Mouse (Mus musculus): ENCODE data around the gene Olfr314. TPM values are rescaled to one million over a fixed set of nuclear protein-coding genes. Genes with fewer than 3 reads are reported as not detected.

Olfr314 gene
- polyA plus RNA-seq, 1 experiment = not detected

- no peaks in the 10 kb centered on the region for H3K36me3 ChIP-seq (ENCODE audit: control insufficient read depth, insufficient read depth, low read length)
- H3K27ac ChIP-seq (ENCODE audit: insufficient read depth, low read length) = no peak overlapping the region
- no peak overlapping the region for H3K4me3 ChIP-seq (ENCODE audit: extremely low read depth, insufficient read depth, insufficient read length)
- H3K27me3 ChIP-seq (ENCODE audit: control insufficient read depth, insufficient read depth, low read length) = no peaks in the 10 kb centered on the region
- TF ChIP-seq POLR2A (IDR thresholded peaks at IDR 0.05; ENCODE audit: low read depth, low read length) (no peak), CTCF (IDR thresholded peaks at IDR 0.05; ENCODE audit: extremely low read depth, insufficient read depth, insufficient read length, insufficient replicate concordance) (no peak)
- no peaks in the 10 kb centered on the region; the same call in 1 of the 2 replicates for H3K4me1 ChIP-seq (ENCODE audit: control insufficient read depth, insufficient read depth, insufficient read length)
- DNase-seq (ENCODE audit: low read depth in 1 of 2, low spot score in 2 of 2) = no peak
- 60% methylated on average over 10 of the region's 10 CpGs for WGBS
These were observed 4.9 kb downstream of the Olfr314 start for GRCm38 (mm10) chr11:58787651-58788050.

DNA sequence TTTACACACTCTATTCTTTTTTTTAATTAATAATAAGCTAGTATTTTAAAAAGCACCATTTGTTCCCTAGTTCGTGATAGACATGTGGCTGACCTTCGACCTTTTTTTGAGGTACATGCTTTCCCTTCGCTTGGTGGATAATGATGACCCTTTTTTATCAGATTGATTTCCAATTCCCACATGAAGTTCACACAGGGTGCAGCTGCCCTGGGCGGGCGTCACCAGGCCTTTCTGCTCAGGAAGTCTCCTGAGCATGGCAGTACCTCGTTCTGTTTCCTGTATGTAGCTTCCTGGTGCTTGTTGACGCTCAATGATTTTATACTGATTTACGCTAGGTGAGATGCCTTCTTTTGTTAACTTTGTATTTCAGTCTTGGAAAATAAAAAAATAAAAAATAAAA, 5.6 kb downstream of the Olfr314 start:
- TF ChIP-seq POLR2A (IDR thresholded peaks at IDR 0.05; ENCODE audit: low read depth, low read length) = no peak
- TF ChIP-seq CTCF (IDR thresholded peaks at IDR 0.05; ENCODE audit: extremely low read depth, insufficient read depth, insufficient read length, insufficient replicate concordance) = no peak

DNA sequence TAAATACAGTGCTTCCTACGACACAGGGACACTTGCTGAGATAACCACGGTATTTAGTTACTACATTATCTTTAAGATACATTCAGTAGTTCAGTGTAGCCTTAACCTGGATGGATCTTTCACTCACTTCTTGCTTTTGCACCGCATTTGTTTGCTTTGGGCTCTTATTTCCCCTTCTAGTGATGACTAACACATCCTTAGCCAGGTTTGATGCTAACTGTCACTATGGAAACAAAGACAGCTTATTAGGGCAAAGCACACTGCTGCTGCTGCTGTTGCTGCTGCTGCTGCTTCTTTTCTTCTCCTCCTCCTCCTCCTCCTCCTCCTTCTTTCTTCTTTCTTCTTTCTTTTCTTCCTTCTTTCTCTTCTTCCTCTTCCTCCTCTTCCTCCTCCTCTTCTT, 6.8 kb downstream of the Olfr314 start:
- Histone ChIP-seq H3K27me3 (ENCODE audit: control insufficient read depth, insufficient read depth, low read length) (no peaks in the 10 kb centered on the region), H3K27ac (ENCODE audit: insufficient read depth, low read length) (no peak overlapping the region), H3K4me3 (ENCODE audit: extremely low read depth, insufficient read depth, insufficient read length) (no peak overlapping the region), H3K4me1 (ENCODE audit: control insufficient read depth, insufficient read depth, insufficient read length) (no peaks in the 10 kb centered on the region; the same call in 1 of the 2 replicates), H3K36me3 (ENCODE audit: control insufficient read depth, insufficient read depth, low read length) (no peaks in the 10 kb centered on the region)
- 45% methylated on average over 3 of the region's 3 CpGs for WGBS
- DNase-seq (ENCODE audit: low read depth in 1 of 2, low spot score in 2 of 2) = peak in 1 of 2 experiments; percentile 31
- TF ChIP-seq POLR2A (IDR thresholded peaks at IDR 0.05; ENCODE audit: low read depth, low read length) (no peak), CTCF (IDR thresholded peaks at IDR 0.05; ENCODE audit: extremely low read depth, insufficient read depth, insufficient read length, insufficient replicate concordance) (no peak)

More for the DNA sequence above, 5.6 kb downstream of the Olfr314 start:
- no peaks in the 10 kb centered on the region for H3K36me3 ChIP-seq (ENCODE audit: control insufficient read depth, insufficient read depth, low read length)
- H3K27me3 ChIP-seq (ENCODE audit: control insufficient read depth, insufficient read depth, low read length) = no peaks in the 10 kb centered on the region
- DNase-seq (ENCODE audit: low read depth in 1 of 2, low spot score in 2 of 2) = peak in 1 of 2 experiments; percentile 31
- WGBS = 38% methylated on average over 8 of the region's 8 CpGs
- no peak overlapping the region for H3K27ac ChIP-seq (ENCODE audit: insufficient read depth, low read length)
- H3K4me1 ChIP-seq (ENCODE audit: control insufficient read depth, insufficient read depth, insufficient read length) = no peaks in the 10 kb centered on the region; the same call in 1 of the 2 replicates
- no peak overlapping the region for H3K4me3 ChIP-seq (ENCODE audit: extremely low read depth, insufficient read depth, insufficient read length)

DNA sequence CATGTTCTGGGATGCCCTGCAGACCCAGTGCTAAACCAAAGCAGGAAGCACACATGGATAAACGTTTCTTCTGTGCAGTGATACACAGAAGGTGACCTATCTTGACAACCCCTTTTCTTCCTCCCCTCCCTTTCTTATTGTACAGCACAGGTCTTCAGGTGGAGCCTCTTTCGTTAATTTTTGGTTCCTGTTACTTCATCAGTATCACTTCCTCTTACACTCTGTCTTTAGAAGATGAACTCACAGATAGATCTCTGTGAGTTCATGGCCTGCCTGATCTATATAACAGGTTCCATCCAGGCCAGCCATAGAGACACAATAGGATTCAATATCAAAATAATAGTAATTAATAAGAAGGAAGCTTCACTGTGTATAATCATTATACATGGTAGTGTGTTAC, 7.3 kb downstream of the Olfr314 start:
- no peak for TF ChIP-seq POLR2A (IDR thresholded peaks at IDR 0.05; ENCODE audit: low read depth, low read length)
- no peak for TF ChIP-seq CTCF (IDR thresholded peaks at IDR 0.05; ENCODE audit: extremely low read depth, insufficient read depth, insufficient read length, insufficient replicate concordance)

GRCm38 (mm10) chr11:58790646-58791045, 7.9 kb downstream of the Olfr314 start:
- Histone ChIP-seq H3K36me3 (ENCODE audit: control insufficient read depth, insufficient read depth, low read length) (no peaks in the 10 kb centered on the region), H3K27me3 (ENCODE audit: control insufficient read depth, insufficient read depth, low read length) (no peaks in the 10 kb centered on the region), H3K27ac (ENCODE audit: insufficient read depth, low read length) (no peak overlapping the region), H3K4me3 (ENCODE audit: extremely low read depth, insufficient read depth, insufficient read length) (no peak overlapping the region), H3K4me1 (ENCODE audit: control insufficient read depth, insufficient read depth, insufficient read length) (no peaks in the 10 kb centered on the region; the same call in 1 of the 2 replicates)
- TF ChIP-seq CTCF (IDR thresholded peaks at IDR 0.05; ENCODE audit: extremely low read depth, insufficient read depth, insufficient read length, insufficient replicate concordance) (no peak), POLR2A (IDR thresholded peaks at IDR 0.05; ENCODE audit: low read depth, low read length) (no peak)
- WGBS = 48% methylated on average over 6 of the region's 6 CpGs
- DNase-seq (ENCODE audit: low read depth in 1 of 2, low spot score in 2 of 2) = no peak

More for the DNA sequence above, 7.3 kb downstream of the Olfr314 start:
- H3K27ac ChIP-seq (ENCODE audit: insufficient read depth, low read length) = no peak overlapping the region
- 5% methylated on average over 2 of the region's 2 CpGs for WGBS
- H3K4me3 ChIP-seq (ENCODE audit: extremely low read depth, insufficient read depth, insufficient read length) = no peak overlapping the region
- no peaks in the 10 kb centered on the region for H3K27me3 ChIP-seq (ENCODE audit: control insufficient read depth, insufficient read depth, low read length)
- H3K4me1 ChIP-seq (ENCODE audit: control insufficient read depth, insufficient read depth, insufficient read length) = no peaks in the 10 kb centered on the region; the same call in 1 of the 2 replicates
- no peaks in the 10 kb centered on the region for H3K36me3 ChIP-seq (ENCODE audit: control insufficient read depth, insufficient read depth, low read length)
- DNase-seq (ENCODE audit: low read depth in 1 of 2, low spot score in 2 of 2) = peak in 1 of 2 experiments; percentile 39

GRCm38 (mm10) chr11:58795856-58796255, 13.1 kb downstream of the Olfr314 start:
- no peaks in the 10 kb centered on the region for H3K27me3 ChIP-seq (ENCODE audit: control insufficient read depth, insufficient read depth, low read length)
- no peak overlapping the region for H3K4me3 ChIP-seq (ENCODE audit: extremely low read depth, insufficient read depth, insufficient read length)
- H3K36me3 ChIP-seq (ENCODE audit: control insufficient read depth, insufficient read depth, low read length) = no peaks in the 10 kb centered on the region
- 76% methylated on average over 2 of the region's 2 CpGs for WGBS
- no peak overlapping the region for H3K27ac ChIP-seq (ENCODE audit: insufficient read depth, low read length)
- TF ChIP-seq CTCF (IDR thresholded peaks at IDR 0.05; ENCODE audit: extremely low read depth, insufficient read depth, insufficient read length, insufficient replicate concordance) = no peak
- TF ChIP-seq POLR2A (IDR thresholded peaks at IDR 0.05; ENCODE audit: low read depth, low read length) = no peak
- no peaks in the 10 kb centered on the region for H3K4me1 ChIP-seq (ENCODE audit: control insufficient read depth, insufficient read depth, insufficient read length)
- no peak for DNase-seq (ENCODE audit: low read depth in 1 of 2, low spot score in 2 of 2)

DNA sequence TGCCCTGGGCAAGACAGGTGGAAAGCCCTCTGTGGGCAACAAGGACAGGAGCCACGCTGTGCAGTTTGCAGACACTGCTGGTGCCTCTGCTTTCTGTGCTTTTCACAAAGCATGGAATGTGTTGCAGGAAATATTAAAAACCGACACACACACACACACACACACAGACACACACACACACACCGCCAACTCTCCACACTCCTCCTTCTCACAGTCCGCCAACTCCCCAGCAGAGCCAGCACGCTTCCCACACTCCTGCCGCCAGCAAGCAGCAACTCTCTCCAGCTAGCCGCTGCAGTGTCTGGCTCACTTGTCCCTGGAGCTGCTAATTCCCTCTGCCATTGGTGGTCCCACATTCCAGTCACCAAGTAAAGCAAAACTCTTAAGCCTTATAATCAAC, 14.1 kb downstream of the Olfr314 start:
- no peak for DNase-seq (ENCODE audit: low read depth in 1 of 2, low spot score in 2 of 2)
- WGBS = 86% methylated on average over 7 of the region's 7 CpGs
- no peak overlapping the region for H3K4me3 ChIP-seq (ENCODE audit: extremely low read depth, insufficient read depth, insufficient read length)
- TF ChIP-seq POLR2A (IDR thresholded peaks at IDR 0.05; ENCODE audit: low read depth, low read length) (no peak), CTCF (IDR thresholded peaks at IDR 0.05; ENCODE audit: extremely low read depth, insufficient read depth, insufficient read length, insufficient replicate concordance) (no peak)
- no peaks in the 10 kb centered on the region for H3K4me1 ChIP-seq (ENCODE audit: control insufficient read depth, insufficient read depth, insufficient read length)
- no peak overlapping the region for H3K27ac ChIP-seq (ENCODE audit: insufficient read depth, low read length)
- H3K27me3 ChIP-seq (ENCODE audit: control insufficient read depth, insufficient read depth, low read length) = no peaks in the 10 kb centered on the region
- H3K36me3 ChIP-seq (ENCODE audit: control insufficient read depth, insufficient read depth, low read length) = no peaks in the 10 kb centered on the region
